Mouse (Mus musculus) embryonic facial prominence, embryonic 12.5 days (tissue): ENCODE results near the gene Atp13a2. TPM values are rescaled to one million over a fixed set of nuclear protein-coding genes. Genes with fewer than 3 reads are reported as not detected.

ENCODE experiments used
- ATAC-seq: fragments of 200-750 bp; cut with Nextera tagmentation; 2 replicates; pipeline ENCODE4 v1.8.0; 2017; ENCODE audit not compliant: insufficient number of reproducible peaks, insufficient read depth, low FRiP score, low TSS enrichment
- H3K27ac ChIP-seq: fragments of 300-500 bp; sonication (generic); 2 replicates; pipeline ENCODE4 v1.5.1; 2016; ENCODE audit warnings: mild to moderate bottlenecking
- H3K27me3 ChIP-seq: fragments of 300-500 bp; sonication (generic); 2 replicates; pipeline ENCODE4 v1.6.1; 2016; ENCODE audit warnings: mild to moderate bottlenecking, moderate library complexity
- H3K36me3 ChIP-seq: fragments of 300-500 bp; sonication (generic); 2 replicates; pipeline ENCODE4 v1.6.1; 2016; ENCODE audit warnings: mild to moderate bottlenecking
- H3K4me1 ChIP-seq: fragments of 300-500 bp; sonication (generic); 2 replicates; pipeline ENCODE4 v1.6.1; 2016
- H3K4me2 ChIP-seq: fragments of 300-500 bp; sonication (generic); replicated peaks from 2 replicates; pipeline ENCODE4 v1.6.1; 2016; ENCODE audit warnings: mild to moderate bottlenecking, moderate library complexity
- H3K4me3 ChIP-seq: fragments of 300-500 bp; sonication (generic); 2 replicates; pipeline ENCODE4 v1.5.1; 2016; ENCODE audit warnings: mild to moderate bottlenecking
- H3K9ac ChIP-seq: fragments of 300-500 bp; sonication (generic); 2 replicates; pipeline ENCODE4 v1.6.1; 2016; ENCODE audit warnings: mild to moderate bottlenecking, moderate library complexity
- H3K9me3 ChIP-seq: fragments of 300-500 bp; sonication (generic); 2 replicates; pipeline ENCODE4 v1.6.1; 2016; ENCODE audit warnings: mild to moderate bottlenecking, moderate library complexity
- WGBS: fragments of 180-500 bp; shearing (Covaris S2); methylation state at CpG from one replicate; pipeline ENCODE4 v1.1.7; 2016; 5-methylcytosine and 5-hydroxymethylcytosine counted together
- polyA plus RNA-seq: library from polyadenylated mRNA; unstranded; fragments of >200 nt; fragmentation: Nextera tagmentation; extraction: Ambion mirVana; gene quantifications from 2 replicates; pipeline ENCODE4 v1.2.1, GENCODE M21; 2016

The Atp13a2 gene
- polyA plus RNA-seq, 1 experiment from 2014 or later = 56.1 TPM

GRCm38 (mm10) chr4:140951861-140952641 lies 34.6 kb upstream of the Atp13a2 start:
- no peaks in the 10 kb centered on the region for H3K9me3 ChIP-seq
- no peak overlapping the region for H3K4me3 ChIP-seq
- no peaks in the 10 kb centered on the region for H3K27me3 ChIP-seq
- peaks cover 3% of the 10 kb centered on the region for H3K4me1 ChIP-seq
- 84% methylated on average over 18 of the region's 18 CpGs for WGBS
- H3K27ac ChIP-seq = no peak overlapping the region
- no peak overlapping the region for H3K9ac ChIP-seq
- ATAC-seq = no peak
- no peaks in the 10 kb centered on the region for H3K36me3 ChIP-seq
- no peak overlapping the region for H3K4me2 ChIP-seq

GRCm38 (mm10) chr4:140957131-140957702 lies 29.5 kb upstream of the Atp13a2 start:
- Histone ChIP-seq H3K4me3 (peak overlapping the region; percentile 33), H3K9me3 (no peaks in the 10 kb centered on the region), H3K27ac (peak overlapping the region; percentile 72; the same call in 1 of the 2 replicates), H3K36me3 (no peaks in the 10 kb centered on the region), H3K4me2 (peak overlapping the region; percentile 64), H3K27me3 (no peaks in the 10 kb centered on the region), H3K9ac (peak overlapping the region; percentile 37; the same call in 1 of the 2 replicates), H3K4me1 (peaks cover 13% of the 10 kb centered on the region)
- ATAC-seq = no peak
- WGBS = 5% methylated on average over 17 of the region's 17 CpGs

GRCm38 (mm10) chr4:140957725-140958124 lies 28.9 kb upstream of the Atp13a2 start:
- H3K9me3 ChIP-seq = no peaks in the 10 kb centered on the region
- H3K9ac ChIP-seq = peak overlapping the region; percentile 37; the same call in 1 of the 2 replicates
- peaks cover 18% of the 10 kb centered on the region for H3K4me1 ChIP-seq
- WGBS = under 1% methylated on average over 13 of the region's 13 CpGs
- no peaks in the 10 kb centered on the region for H3K27me3 ChIP-seq
- peak overlapping the region; percentile 64 for H3K4me2 ChIP-seq
- peak overlapping the region; percentile 72; the same call in 1 of the 2 replicates for H3K27ac ChIP-seq
- peak overlapping the region; percentile 33 for H3K4me3 ChIP-seq
- ATAC-seq = peak; percentile 55; the same call in 1 of the 2 replicates
- H3K36me3 ChIP-seq = no peaks in the 10 kb centered on the region

- Histone ChIP-seq H3K4me1 (peaks cover 22% of the 10 kb centered on the region), H3K36me3 (no peaks in the 10 kb centered on the region), H3K4me2 (no peak overlapping the region), H3K27me3 (no peaks in the 10 kb centered on the region), H3K9me3 (no peaks in the 10 kb centered on the region), H3K27ac (no peak overlapping the region), H3K4me3 (no peak overlapping the region), H3K9ac (no peak overlapping the region)
- 52% methylated on average over 6 of the region's 6 CpGs for WGBS
- ATAC-seq = no peak
Observed at GRCm38 (mm10) chr4:140958319-140958718, 28.4 kb upstream of the Atp13a2 start.

GRCm38 (mm10) chr4:140959128-140959679 lies 27.5 kb upstream of the Atp13a2 start:
- no peak overlapping the region for H3K9ac ChIP-seq
- no peak overlapping the region for H3K4me3 ChIP-seq
- no peaks in the 10 kb centered on the region for H3K36me3 ChIP-seq
- H3K4me2 ChIP-seq = no peak overlapping the region
- no peak overlapping the region for H3K27ac ChIP-seq
- peaks cover 22% of the 10 kb centered on the region for H3K4me1 ChIP-seq
- 87% methylated on average over 7 of the region's 7 CpGs for WGBS
- no peak for ATAC-seq
- no peaks in the 10 kb centered on the region for H3K9me3 ChIP-seq
- H3K27me3 ChIP-seq = no peaks in the 10 kb centered on the region

- Histone ChIP-seq H3K9me3 (no peaks in the 10 kb centered on the region), H3K9ac (no peak overlapping the region), H3K4me1 (peaks cover 22% of the 10 kb centered on the region), H3K27me3 (no peaks in the 10 kb centered on the region), H3K4me3 (0 out of 2 replicates have a peak overlapping the region, but pooled peaks have one; percentile 89), H3K36me3 (no peaks in the 10 kb centered on the region), H3K27ac (no peak overlapping the region), H3K4me2 (no peak overlapping the region)
- no peak for ATAC-seq
- 78% methylated on average over 10 of the region's 10 CpGs for WGBS
Observed at GRCm38 (mm10) chr4:140959715-140960479, 26.8 kb upstream of the Atp13a2 start.

- peak within 1 kb of the TSS; percentile 83 for H3K9ac ChIP-seq
- peaks cover 22% of the 10 kb centered on the region for H3K4me1 ChIP-seq
- ATAC-seq = peak; percentile 90
- no peaks in the 10 kb centered on the region for H3K27me3 ChIP-seq
- WGBS = 2% methylated on average over 36 of the region's 37 CpGs
- peaks cover 2% of the 10 kb centered on the region; the same call in 1 of the 2 replicates for H3K36me3 ChIP-seq
- H3K4me3 ChIP-seq = peak within 1 kb of the TSS; percentile 89
- no peaks in the 10 kb centered on the region for H3K9me3 ChIP-seq
- H3K4me2 ChIP-seq = peak within 1 kb of the TSS; percentile 93
- peak within 1 kb of the TSS; percentile 72 for H3K27ac ChIP-seq
Observed at GRCm38 (mm10) chr4:140960781-140961466, 25.7 kb upstream of the Atp13a2 start, which contains the start of gene Sdhb. TSS of gene Sdhb (plus strand) at chr4:140961203.

- Histone ChIP-seq H3K27ac (peak overlapping the region; percentile 72), H3K4me2 (peak overlapping the region; percentile 93), H3K27me3 (no peaks in the 10 kb centered on the region), H3K4me1 (peaks cover 22% of the 10 kb centered on the region), H3K36me3 (peaks cover 8% of the 10 kb centered on the region; the same call in 1 of the 2 replicates), H3K4me3 (peak overlapping the region; percentile 89), H3K9me3 (no peaks in the 10 kb centered on the region), H3K9ac (peak overlapping the region; percentile 83)
- 1% methylated on average over 36 of the region's 38 CpGs for WGBS
- no peak; the same call in 1 of the 2 replicates for ATAC-seq
Observed at GRCm38 (mm10) chr4:140961467-140962206, 25.0 kb upstream of the Atp13a2 start.

GRCm38 (mm10) chr4:140962207-140962909 lies 24.3 kb upstream of the Atp13a2 start:
- H3K27ac ChIP-seq = no peak overlapping the region
- peak overlapping the region; percentile 93 for H3K4me2 ChIP-seq
- H3K4me1 ChIP-seq = peaks cover 15% of the 10 kb centered on the region
- H3K27me3 ChIP-seq = no peaks in the 10 kb centered on the region
- H3K9me3 ChIP-seq = no peaks in the 10 kb centered on the region
- peaks cover 15% of the 10 kb centered on the region for H3K36me3 ChIP-seq
- ATAC-seq = no peak
- H3K4me3 ChIP-seq = peak overlapping the region; percentile 89
- peak overlapping the region; percentile 83 for H3K9ac ChIP-seq
- 71% methylated on average over 8 of the region's 8 CpGs for WGBS

GRCm38 (mm10) chr4:140962950-140963349 lies 23.7 kb upstream of the Atp13a2 start:
- Histone ChIP-seq H3K4me1 (peaks cover 12% of the 10 kb centered on the region; the same call in 1 of the 2 replicates), H3K36me3 (peaks cover 21% of the 10 kb centered on the region), H3K4me3 (no peak overlapping the region), H3K9me3 (no peaks in the 10 kb centered on the region), H3K9ac (no peak overlapping the region), H3K4me2 (no peak overlapping the region), H3K27ac (no peak overlapping the region), H3K27me3 (no peaks in the 10 kb centered on the region)
- ATAC-seq = no peak
- WGBS = 34% methylated on average over 5 of the region's 5 CpGs
